Mouse (Mus musculus) forebrain, embryonic 10.5 days (tissue): ENCODE data around the gene Ctsw. TPM values are rescaled to one million over a fixed set of nuclear protein-coding genes. Genes with fewer than 3 reads are reported as not detected.
A peak's percentile ranks its signal among the peaks of the same experiment; 100 is the strongest.

Experiments
- DNase-seq: peaks from one replicate; pipeline ENCODE4 v3.0.0-alpha.2; 2017; ENCODE audit warnings: low spot score; ENCODE audit errors: extremely low spot score
- H3K27ac ChIP-seq: fragments of 300-500 bp; sonication (generic); 2 replicates; pipeline ENCODE4 v1.5.1; 2016; ENCODE audit warnings: mild to moderate bottlenecking
- H3K27me3 ChIP-seq: fragments of 300-500 bp; sonication (generic); 2 replicates; pipeline ENCODE4 v1.6.1; 2016; ENCODE audit warnings: mild to moderate bottlenecking; ENCODE audit not compliant: poor library complexity, severe bottlenecking
- H3K36me3 ChIP-seq: fragments of 300-500 bp; sonication (generic); replicated peaks from 2 replicates; pipeline ENCODE4 v1.6.1; 2016; ENCODE audit warnings: mild to moderate bottlenecking, moderate library complexity
- H3K4me1 ChIP-seq: fragments of 300-500 bp; sonication (generic); 2 replicates; pipeline ENCODE4 v1.6.1; 2016
- H3K4me3 ChIP-seq: fragments of 300-500 bp; sonication (generic); 2 replicates; pipeline ENCODE4 v1.5.1; 2016; ENCODE audit warnings: mild to moderate bottlenecking, moderate library complexity
- H3K9me3 ChIP-seq: fragments of 300-500 bp; sonication (generic); 2 replicates; pipeline ENCODE4 v1.6.1; 2016; ENCODE audit warnings: mild to moderate bottlenecking, moderate library complexity
- WGBS: fragments of 180-500 bp; shearing (Covaris S2); methylation state at CpG from one replicate; pipeline ENCODE4 v1.1.7; 2016; 5-methylcytosine and 5-hydroxymethylcytosine counted together
- polyA plus RNA-seq: library from polyadenylated mRNA; unstranded; fragments of >200 nt; fragmentation: Nextera tagmentation; extraction: Ambion mirVana; gene quantifications from 2 replicates; pipeline ENCODE4 v1.2.1, GENCODE M21; 2016

Ctsw gene
- polyA plus RNA-seq, 1 experiment from 2014 or later: 1.4 TPM

DNA sequence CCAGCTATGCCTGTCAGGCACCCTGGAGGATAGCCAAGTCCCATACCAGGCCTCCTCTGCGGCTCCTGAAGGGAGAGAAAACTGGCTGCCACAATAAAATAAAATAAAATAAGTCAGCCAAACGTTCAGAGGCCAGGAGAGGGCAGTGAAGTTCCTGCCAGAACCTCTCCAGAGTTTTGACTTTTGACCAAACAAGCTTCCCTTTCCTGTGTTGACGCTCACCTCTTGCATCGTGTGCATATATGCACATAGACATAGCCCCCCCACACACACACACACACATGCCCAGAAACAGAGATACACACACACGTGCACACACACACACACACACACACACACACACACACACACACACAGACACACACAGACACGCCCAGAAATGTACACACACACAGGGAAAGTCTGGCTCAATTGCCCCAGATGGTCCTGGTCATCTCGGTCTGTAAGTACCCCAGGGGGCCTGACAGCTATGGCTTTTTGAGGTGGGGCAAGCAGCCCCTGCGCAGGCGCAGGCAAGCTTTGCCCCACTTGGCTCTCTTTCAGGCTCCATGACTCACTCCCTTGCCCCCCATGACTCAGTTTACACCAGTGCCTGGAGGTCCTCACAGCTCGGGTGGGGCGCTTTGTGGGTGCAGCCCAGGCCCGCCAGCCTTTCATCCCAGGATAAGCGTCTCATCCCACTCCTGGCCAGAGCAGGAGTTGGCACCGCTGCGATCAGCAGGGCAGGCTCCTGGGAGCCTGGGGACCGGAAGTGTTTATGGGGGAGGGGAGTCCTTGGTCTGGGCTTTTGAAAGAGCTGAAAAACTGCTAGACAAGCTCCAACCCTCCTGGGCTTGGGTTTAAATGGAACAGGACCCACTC lies 35.1 kb downstream of the Ctsw start:
- peaks cover 16% of the 10 kb centered on the region for H3K4me1 ChIP-seq
- peak overlapping the region; percentile 84 for H3K27ac ChIP-seq
- H3K9me3 ChIP-seq: no peaks in the 10 kb centered on the region
- H3K36me3 ChIP-seq: peaks cover 7% of the 10 kb centered on the region
- DNase-seq: no peak
- H3K27me3 ChIP-seq: peaks cover 6% of the 10 kb centered on the region; the same call in 1 of the 2 replicates
- peak overlapping the region; percentile 48 for H3K4me3 ChIP-seq
- 17% methylated on average over 16 of the region's 16 CpGs for WGBS

- H3K27ac ChIP-seq: no peak overlapping the region
- H3K36me3 ChIP-seq: peaks cover 18% of the 10 kb centered on the region
- WGBS: 75% methylated on average over 4 of the region's 4 CpGs
- H3K4me3 ChIP-seq: no peak overlapping the region
- peaks cover 20% of the 10 kb centered on the region for H3K4me1 ChIP-seq
- no peaks in the 10 kb centered on the region for H3K9me3 ChIP-seq
- no peak for DNase-seq
- H3K27me3 ChIP-seq: peaks cover 6% of the 10 kb centered on the region; the same call in 1 of the 2 replicates
Observed at GRCm38 (mm10) chr19:5431911-5432464, 36.3 kb downstream of the Ctsw start.

DNA sequence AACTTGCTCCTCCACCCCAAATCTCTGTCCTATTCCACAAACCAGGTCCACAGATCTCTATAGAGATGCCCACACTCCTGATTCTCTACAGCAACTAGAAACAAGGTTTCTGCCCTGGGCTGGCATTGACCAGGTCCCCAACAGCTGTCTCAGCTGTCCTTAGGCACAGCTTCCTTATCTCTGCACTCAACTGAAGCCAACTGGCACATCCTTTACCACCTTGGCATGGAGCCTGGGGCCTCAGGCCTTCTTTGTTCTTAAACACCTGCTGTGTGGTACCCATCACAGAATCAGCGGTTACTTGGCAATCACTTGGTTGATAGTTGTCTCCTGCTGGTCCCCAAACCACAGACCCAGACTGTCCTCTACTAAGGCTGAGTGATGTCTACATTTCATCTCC lies 37.9 kb downstream of the Ctsw start:
- no peak for DNase-seq
- peaks cover 36% of the 10 kb centered on the region for H3K4me1 ChIP-seq
- no peaks in the 10 kb centered on the region for H3K9me3 ChIP-seq
- H3K4me3 ChIP-seq: no peak overlapping the region
- WGBS: 83% methylated on average over 1 of the region's 1 CpGs
- H3K36me3 ChIP-seq: peaks cover 30% of the 10 kb centered on the region
- peaks cover 6% of the 10 kb centered on the region; the same call in 1 of the 2 replicates for H3K27me3 ChIP-seq
- no peak overlapping the region for H3K27ac ChIP-seq

GRCm38 (mm10) chr19:5429806-5430205 lies 38.5 kb downstream of the Ctsw start:
- DNase-seq: no peak
- H3K4me1 ChIP-seq: peaks cover 38% of the 10 kb centered on the region
- H3K9me3 ChIP-seq: no peaks in the 10 kb centered on the region
- H3K27ac ChIP-seq: no peak overlapping the region
- WGBS: 78% methylated on average over 8 of the region's 8 CpGs
- H3K36me3 ChIP-seq: peaks cover 30% of the 10 kb centered on the region
- H3K4me3 ChIP-seq: no peak overlapping the region
- peaks cover 6% of the 10 kb centered on the region; the same call in 1 of the 2 replicates for H3K27me3 ChIP-seq

DNA sequence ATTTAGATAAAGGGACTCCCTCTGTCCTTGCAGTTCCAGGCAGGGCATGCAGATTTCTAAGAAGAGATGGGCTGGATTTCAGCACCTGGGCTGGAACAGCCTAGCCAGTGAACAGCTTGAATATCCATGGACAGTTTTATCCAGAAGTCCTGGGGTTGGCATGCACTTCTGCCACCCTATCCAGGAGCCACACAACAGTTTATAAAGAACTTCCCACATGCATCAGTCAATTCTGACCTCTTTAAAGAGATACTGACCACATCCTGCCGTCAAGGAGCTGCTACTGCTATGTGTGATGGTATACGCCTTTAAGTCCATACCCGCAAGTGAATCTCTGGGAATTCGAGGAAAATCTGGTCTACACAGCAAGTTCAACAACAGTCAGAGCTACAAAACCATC lies 39.1 kb downstream of the Ctsw start:
- peaks cover 39% of the 10 kb centered on the region for H3K4me1 ChIP-seq
- H3K27ac ChIP-seq: no peak overlapping the region
- no peaks in the 10 kb centered on the region for H3K9me3 ChIP-seq
- WGBS: 86% methylated on average over 4 of the region's 4 CpGs
- H3K36me3 ChIP-seq: peaks cover 30% of the 10 kb centered on the region
- DNase-seq: no peak
- peaks cover 2% of the 10 kb centered on the region; the same call in 1 of the 2 replicates for H3K27me3 ChIP-seq
- H3K4me3 ChIP-seq: no peak overlapping the region

DNA sequence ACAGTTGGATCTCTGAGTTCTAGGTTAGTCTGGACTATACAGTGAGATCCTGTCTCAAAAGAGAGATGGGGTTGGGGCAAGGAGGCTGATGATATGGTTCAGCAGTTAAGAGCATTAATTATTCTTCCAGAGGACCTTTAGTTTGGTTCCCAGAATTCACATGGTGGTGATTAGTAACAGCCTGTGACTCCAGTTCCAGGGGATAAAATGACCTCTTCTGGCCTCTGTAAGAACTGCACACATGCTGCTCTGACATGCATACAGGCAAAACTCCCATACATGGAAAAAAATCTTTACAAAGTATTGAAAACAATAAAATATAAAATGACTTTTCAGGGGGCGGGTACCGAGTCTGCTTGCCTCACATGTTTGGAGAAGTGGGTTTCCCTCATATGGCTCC lies 40.2 kb downstream of the Ctsw start:
- peaks cover 35% of the 10 kb centered on the region for H3K36me3 ChIP-seq
- WGBS: 84% methylated on average over 2 of the region's 2 CpGs
- no peaks in the 10 kb centered on the region for H3K27me3 ChIP-seq
- no peak for DNase-seq
- peaks cover 40% of the 10 kb centered on the region for H3K4me1 ChIP-seq
- H3K9me3 ChIP-seq: no peaks in the 10 kb centered on the region
- H3K27ac ChIP-seq: no peak overlapping the region
- no peak overlapping the region; the same call in 1 of the 2 replicates for H3K4me3 ChIP-seq

DNA sequence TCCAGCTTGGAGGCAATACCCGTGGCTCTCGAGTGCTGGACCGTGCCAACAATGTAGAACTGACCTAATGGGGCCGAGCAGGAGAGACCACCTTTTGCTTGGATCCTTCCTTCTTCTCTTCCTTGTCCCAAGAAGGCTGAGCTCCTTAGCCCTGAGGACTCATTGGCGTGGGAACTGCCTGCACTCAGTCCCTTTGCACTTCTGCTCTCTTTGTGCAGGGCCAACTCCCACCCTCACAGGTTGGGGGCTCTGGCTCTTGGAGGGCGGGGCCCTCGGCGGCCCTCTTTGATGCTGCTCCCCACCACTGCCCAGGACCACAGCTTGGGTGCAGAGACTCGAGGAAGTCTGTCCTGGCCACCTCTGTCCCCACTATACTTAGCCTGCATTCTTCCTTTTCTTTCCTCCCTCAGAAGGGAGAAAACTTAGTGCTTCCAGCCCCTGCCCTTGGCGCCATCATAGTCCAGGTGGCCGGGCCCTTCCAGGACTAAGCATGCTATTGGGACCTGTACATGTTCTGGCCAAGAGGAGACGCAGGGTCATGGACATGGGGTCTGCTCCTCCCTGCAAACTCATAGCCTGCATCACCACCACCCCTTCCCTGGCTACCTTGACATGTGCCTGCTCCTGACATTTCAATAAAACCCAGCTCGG lies 41.5 kb downstream of the Ctsw start:
- Histone ChIP-seq H3K4me1 (peaks cover 46% of the 10 kb centered on the region), H3K27ac (0 out of 2 replicates have a peak overlapping the region, but pooled peaks have one; percentile 40), H3K9me3 (no peaks in the 10 kb centered on the region), H3K36me3 (peaks cover 48% of the 10 kb centered on the region), H3K4me3 (peak overlapping the region; percentile 86), H3K27me3 (no peaks in the 10 kb centered on the region)
- DNase-seq: no peak
- 95% methylated on average over 13 of the region's 13 CpGs for WGBS

GRCm38 (mm10) chr19:5425906-5426565 lies 42.3 kb downstream of the Ctsw start:
- WGBS: 91% methylated on average over 18 of the region's 18 CpGs
- no peaks in the 10 kb centered on the region for H3K27me3 ChIP-seq
- H3K36me3 ChIP-seq: peaks cover 55% of the 10 kb centered on the region
- H3K4me1 ChIP-seq: peaks cover 46% of the 10 kb centered on the region
- no peak for DNase-seq
- peak overlapping the region; percentile 86 for H3K4me3 ChIP-seq
- peak overlapping the region; percentile 97 for H3K27ac ChIP-seq
- H3K9me3 ChIP-seq: no peaks in the 10 kb centered on the region

DNA sequence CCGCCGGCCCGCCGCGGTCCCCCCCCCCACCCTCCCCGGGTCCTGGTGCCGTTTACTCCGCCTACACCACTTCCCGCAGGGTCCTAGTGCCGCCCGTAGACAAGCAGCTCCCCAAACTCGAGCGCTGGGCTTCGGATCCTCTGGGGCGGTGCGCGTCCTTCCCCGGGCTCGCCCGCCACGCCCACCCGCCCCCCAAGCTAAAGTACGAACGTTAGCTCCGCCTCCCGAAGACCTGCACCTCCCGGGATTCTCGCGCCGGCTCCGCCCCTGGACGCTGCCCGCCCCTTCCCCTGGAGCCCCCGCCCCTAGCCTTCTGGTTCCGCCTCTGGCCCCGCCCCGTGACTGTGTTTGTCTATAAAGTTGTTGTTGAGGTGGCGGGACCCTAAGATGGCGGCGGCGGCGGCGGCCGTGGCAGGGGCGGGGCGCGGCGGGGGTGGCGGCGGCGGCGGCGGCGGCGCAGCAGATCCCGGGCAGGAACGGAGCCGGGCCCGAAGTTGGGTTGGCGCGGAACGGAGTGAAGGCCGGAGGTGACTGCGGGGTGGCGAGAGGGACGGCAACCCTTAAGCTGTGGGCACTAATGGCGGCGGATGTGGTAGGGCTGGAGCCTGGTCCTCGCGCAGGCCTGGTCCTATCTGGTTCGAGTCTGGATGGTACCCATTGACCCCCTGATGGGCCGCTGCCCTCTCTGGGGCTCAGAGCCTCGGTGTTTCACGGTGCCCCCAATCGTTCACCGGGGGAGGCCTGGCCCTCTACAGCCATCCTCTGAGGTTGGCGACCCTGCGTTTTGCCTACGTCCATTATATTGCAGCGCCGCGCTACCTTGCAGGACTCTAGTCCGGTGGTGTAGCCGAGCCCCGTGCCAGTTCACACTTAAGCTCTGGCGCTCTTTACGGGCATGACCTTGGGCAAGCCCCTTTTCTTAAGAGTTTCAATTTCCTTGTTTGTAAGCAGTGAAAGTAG lies 43.2 kb downstream of the Ctsw start, which contains the start of the genes Drap1 and AI837181:
TSS of gene Drap1 (minus strand) at position 198 of the 960 bp plus-strand sequence.
TSS of gene AI837181 (plus strand) at position 363 of the 960 bp plus-strand sequence.
- under 1% methylated on average over 84 of the region's 87 CpGs for WGBS
- H3K36me3 ChIP-seq: peaks cover 65% of the 10 kb centered on the region

DNA sequence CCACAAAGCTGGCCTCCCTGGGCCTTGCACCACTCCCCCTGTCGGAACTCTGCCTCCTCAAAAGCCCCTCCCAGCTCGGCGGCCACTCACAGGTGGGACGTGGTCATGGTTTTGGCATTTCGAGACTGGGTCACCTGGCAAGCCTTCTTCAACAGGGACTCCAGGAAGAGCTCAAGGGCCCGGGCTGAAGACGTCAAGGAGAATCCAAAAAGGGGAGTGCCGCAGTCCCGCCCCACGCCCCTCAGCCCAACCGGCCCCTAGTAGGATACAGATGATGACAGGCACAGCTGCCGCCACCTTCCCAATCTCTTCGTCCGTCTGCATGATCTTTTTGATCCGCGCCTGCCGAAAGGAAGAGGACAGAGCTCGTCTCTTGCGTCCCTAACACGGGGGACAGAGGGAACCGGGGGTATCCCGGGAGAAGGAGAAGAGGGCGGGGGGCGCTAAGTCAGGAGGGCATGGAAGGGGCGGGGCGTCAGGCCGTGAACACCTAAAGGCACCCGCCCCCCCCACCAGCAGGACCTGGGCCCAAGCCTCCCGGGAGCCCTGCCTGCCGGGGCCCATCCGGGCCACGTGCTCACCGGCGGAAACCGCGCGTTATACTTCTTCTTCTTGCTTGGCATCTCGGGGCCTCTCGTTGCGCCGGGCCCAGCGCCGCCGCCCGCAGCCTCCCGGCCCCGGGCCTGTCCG lies 44.1 kb downstream of the Ctsw start:
- no peak for DNase-seq
- whole genome bisulfite sequencing: under 1% methylated on average over 48 of the region's 48 CpGs

More for the DNA sequence above, 43.2 kb downstream of the Ctsw start, which contains the start of the genes Drap1 and AI837181:
- peak within 1 kb of the TSS; percentile 86 for H3K4me3 ChIP-seq
- H3K27me3 ChIP-seq: no peaks in the 10 kb centered on the region
- no peaks in the 10 kb centered on the region for H3K9me3 ChIP-seq
- peak within 1 kb of the TSS; percentile 97 for H3K27ac ChIP-seq
- peaks cover 46% of the 10 kb centered on the region for H3K4me1 ChIP-seq
- peak; percentile 97 for DNase-seq

GRCm38 (mm10) chr19:5423561-5423960 lies 44.7 kb downstream of the Ctsw start:
- WGBS: 71% methylated on average over 12 of the region's 12 CpGs
- H3K36me3 ChIP-seq: peaks cover 68% of the 10 kb centered on the region

More for the DNA sequence above, 44.1 kb downstream of the Ctsw start:
- peak overlapping the region; percentile 86 for H3K4me3 ChIP-seq
- peaks cover 46% of the 10 kb centered on the region for H3K4me1 ChIP-seq
- H3K9me3 ChIP-seq: no peaks in the 10 kb centered on the region
- no peaks in the 10 kb centered on the region for H3K27me3 ChIP-seq
- peak overlapping the region; percentile 97 for H3K27ac ChIP-seq
- peaks cover 72% of the 10 kb centered on the region for H3K36me3 ChIP-seq

More at GRCm38 (mm10) chr19:5423561-5423960, 44.7 kb downstream of the Ctsw start:
- no peaks in the 10 kb centered on the region for H3K9me3 ChIP-seq
- H3K27ac ChIP-seq: peak overlapping the region; percentile 97
- no peaks in the 10 kb centered on the region for H3K27me3 ChIP-seq
- H3K4me1 ChIP-seq: peaks cover 46% of the 10 kb centered on the region
- no peak for DNase-seq
- H3K4me3 ChIP-seq: peak overlapping the region; percentile 86
